Mouse (Mus musculus): ENCODE measurements around the gene Tnik. TPM values are rescaled to one million over a fixed set of nuclear protein-coding genes. Genes with fewer than 3 reads are reported as not detected.

Tnik gene
- total RNA-seq (2022), result 10 to 100 TPM; 16.8 to 28.7 (median 22.4) TPM

- peak; percentile 65 for DNase-seq (ENCODE audit: low spot score)
Measured at GRCm38 (mm10) chr3:28263002-28263947, at the start of gene Tnik. Tnik (plus strand) TSS chr3:28263214.

- no peak for DNase-seq (ENCODE audit: low spot score)
Measured at GRCm38 (mm10) chr3:28214886-28215311, 48.1 kb upstream of the Tnik start.

DNA sequence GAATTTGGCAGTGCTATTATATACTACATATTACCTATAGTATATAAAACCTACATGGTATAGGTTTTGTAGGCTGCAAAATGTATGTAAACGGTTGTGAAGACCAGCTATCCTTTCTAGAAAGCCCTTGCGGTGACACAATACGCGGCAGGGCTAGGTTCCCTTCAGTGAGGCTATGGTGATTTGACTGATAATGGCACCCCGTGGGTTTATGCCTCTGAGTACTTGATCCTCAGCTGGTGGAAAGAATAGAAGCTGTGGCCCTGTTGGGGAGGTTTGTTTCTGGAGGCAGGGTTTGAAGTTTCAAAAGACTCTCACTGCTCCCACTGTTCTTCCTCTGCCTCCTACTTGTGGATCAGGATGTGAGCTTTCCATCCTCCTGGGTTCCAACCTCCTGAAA lies 46.0 kb upstream of the Tnik start:
- no peak for DNase-seq (ENCODE audit: low spot score)

- DNase-seq (ENCODE audit: low spot score), result no peak
Measured at GRCm38 (mm10) chr3:28219533-28219932, 43.5 kb upstream of the Tnik start.

- no peak for DNase-seq (ENCODE audit: low spot score)
Measured at GRCm38 (mm10) chr3:28219964-28220363, 43.0 kb upstream of the Tnik start.

DNA sequence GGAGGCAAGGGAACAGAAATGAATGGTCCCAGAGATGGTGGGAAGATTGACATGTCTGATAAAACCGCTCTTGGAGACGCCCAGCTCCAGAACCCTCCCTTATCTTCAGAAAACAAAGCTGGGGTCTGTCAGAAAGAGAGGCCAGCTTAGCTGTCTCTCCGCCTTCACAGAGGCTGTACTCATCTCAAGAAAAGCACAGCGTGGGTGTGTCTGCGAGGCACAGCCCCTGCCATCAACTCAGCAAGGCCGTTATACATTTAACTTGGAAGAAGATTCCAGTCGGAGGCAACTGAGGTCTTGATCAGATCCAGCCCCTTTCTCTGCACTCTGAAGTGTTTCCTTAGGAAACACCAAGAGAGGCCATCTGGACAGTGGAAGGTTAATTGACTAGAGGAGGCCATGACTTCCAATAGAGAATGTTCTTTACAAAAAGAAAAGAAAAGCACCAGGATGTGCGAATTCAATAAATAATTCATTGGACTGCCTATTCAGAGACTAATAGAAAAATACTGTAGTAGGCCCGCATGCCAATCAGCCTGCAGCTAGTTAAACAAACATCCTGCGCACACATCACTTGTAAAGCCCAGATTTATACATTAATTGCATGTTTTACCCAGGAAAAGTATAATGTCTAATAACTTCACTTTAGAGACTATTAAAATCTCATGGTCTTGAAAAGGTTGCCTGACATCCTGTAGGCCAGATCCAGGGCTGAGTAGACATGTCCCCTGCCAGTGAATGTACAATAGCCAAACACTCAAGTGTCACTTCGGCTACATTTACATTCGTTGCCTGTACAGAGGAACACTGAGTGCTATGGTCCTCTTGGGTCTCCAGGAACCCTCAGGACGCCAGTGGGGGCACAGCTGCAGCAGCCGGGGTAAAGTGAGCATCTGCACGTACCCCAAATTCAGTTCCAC lies 38.3 kb upstream of the Tnik start:
- DNase-seq (ENCODE audit: low spot score), result no peak

- no peak for DNase-seq (ENCODE audit: low spot score)
Measured at GRCm38 (mm10) chr3:28225357-28225905, 37.6 kb upstream of the Tnik start.

GRCm38 (mm10) chr3:28226181-28226580 lies 36.8 kb upstream of the Tnik start:
- DNase-seq (ENCODE audit: low spot score), result no peak

GRCm38 (mm10) chr3:28228930-28229329 lies 34.1 kb upstream of the Tnik start:
- no peak for DNase-seq (ENCODE audit: low spot score)

- DNase-seq (ENCODE audit: low spot score), result no peak
Measured at GRCm38 (mm10) chr3:28229503-28229902, 33.5 kb upstream of the Tnik start.

GRCm38 (mm10) chr3:28232885-28233284 lies 30.1 kb upstream of the Tnik start:
- DNase-seq (ENCODE audit: low spot score), result no peak

GRCm38 (mm10) chr3:28234179-28234578 lies 28.8 kb upstream of the Tnik start:
- no peak for DNase-seq (ENCODE audit: low spot score)

DNA sequence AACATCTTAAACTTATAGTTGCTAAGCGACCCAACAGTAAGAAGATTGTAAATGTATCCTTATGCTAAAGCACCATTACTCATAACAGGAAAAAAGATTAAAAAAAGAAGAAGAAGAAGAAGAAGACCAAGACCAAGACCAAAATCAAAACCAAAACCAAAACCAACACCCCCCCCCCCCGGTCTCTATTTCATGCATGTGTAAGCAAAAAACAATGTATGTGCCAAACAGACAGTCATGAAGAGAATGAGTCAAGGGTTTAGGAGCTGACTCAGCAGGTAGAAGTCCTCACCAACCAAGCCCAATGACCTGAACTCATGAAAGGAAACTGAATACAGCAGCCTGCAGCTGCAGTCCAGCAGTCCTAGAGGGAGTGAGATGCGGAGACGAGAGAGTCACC lies 26.3 kb upstream of the Tnik start:
- no peak for DNase-seq (ENCODE audit: low spot score)

DNA sequence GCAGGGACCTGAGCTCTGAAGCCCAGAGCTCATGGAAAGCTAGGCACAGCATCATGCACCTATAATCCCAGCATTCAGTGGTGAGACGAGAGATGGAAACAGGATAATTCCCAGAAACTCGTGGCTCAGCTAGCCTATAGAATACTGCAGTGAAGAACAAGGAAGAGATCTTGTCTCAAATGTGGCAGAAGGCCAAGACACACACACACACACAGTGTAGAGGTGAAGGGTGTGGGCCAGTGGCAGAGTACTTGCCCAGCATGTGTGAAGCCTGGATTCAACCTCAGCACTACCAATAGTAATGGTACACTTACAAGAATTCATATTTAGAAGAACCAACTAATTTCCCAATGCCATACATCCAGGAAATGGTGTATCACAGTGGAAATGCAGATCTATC lies 24.9 kb upstream of the Tnik start:
- no peak for DNase-seq (ENCODE audit: low spot score)

DNA sequence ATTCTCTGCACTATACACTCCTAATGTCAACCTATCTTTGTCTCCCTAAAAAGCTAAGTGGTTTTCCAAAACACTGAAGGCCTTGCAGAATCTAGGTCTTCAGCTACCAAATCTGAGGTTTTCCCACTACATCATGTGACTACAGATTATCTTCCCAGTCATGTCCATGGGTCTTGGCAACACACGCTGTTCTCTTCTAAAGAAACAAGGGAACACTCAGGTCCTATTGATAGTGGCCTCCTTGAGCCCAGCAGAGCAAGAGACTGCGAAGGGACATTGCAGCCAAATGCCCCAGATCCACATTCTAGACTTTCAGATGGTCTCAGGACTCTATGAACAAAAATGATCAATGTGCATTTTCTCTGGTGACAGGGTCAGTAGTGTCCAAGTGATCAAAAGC lies 20.5 kb upstream of the Tnik start:
- peak; percentile 41 for DNase-seq (ENCODE audit: low spot score)

- DNase-seq (ENCODE audit: low spot score), result no peak
Measured at GRCm38 (mm10) chr3:28244244-28244890, 18.6 kb upstream of the Tnik start.

GRCm38 (mm10) chr3:28248255-28248957 lies 14.6 kb upstream of the Tnik start:
- no peak for DNase-seq (ENCODE audit: low spot score)

GRCm38 (mm10) chr3:28255711-28256110 lies 7.3 kb upstream of the Tnik start:
- no peak for DNase-seq (ENCODE audit: low spot score)

DNA sequence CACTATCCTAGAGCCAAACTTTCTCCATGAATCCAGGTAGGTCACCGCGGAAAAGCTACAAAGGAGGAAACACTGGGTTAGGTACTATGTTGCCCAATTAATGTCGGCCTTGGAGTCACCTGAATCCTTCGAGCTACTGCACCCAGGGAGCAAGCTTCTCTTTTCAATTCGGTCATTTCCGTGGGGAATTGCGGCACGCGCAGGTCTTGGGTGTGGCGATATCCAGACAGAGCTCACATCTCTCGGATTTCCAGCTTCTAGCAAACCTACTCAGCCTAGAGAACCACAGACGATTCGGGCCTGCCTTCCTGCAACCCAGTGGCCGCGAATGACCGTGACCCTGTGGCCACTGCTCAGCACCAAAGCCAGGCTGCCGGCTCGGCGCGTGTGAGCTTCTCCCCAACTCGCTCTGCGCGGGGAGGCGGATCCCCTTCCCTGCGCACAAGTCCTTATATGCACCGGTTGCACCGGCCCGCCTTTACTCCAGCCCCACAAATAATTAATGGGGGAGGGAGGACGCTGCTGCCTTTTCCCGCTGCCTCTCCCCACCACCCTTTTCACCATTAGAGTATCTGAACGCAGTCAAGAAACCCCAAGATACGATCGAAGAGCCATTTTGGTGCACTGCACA lies 528 bp upstream of the Tnik start:
- DNase-seq (ENCODE audit: low spot score), result peak; percentile 40

Data from heart, adult 8-10 months (tissue).